Mouse (Mus musculus) macrophage (primary cell): ENCODE results near the gene Cnn1. TPM values are rescaled to one million over a fixed set of nuclear protein-coding genes. Genes with fewer than 3 reads are reported as not detected.

ENCODE experiments used
- H3K27ac ChIP-seq: fragments of 350-480 bp; formaldehyde crosslinking; 2 replicates; pipeline ENCODE4 v1.9.0; 2021
- H3K36me3 ChIP-seq: fragments of 350-480 bp; formaldehyde crosslinking; 2 replicates; pipeline ENCODE4 v1.9.0; 2021; ENCODE audit errors: inconsistent target
- H3K4me3 ChIP-seq: fragments of 350-480 bp; formaldehyde crosslinking; 2 replicates; pipeline ENCODE4 v1.9.0; 2021; ENCODE audit errors: inconsistent target
- H3K79me2 ChIP-seq: fragments of 350-480 bp; formaldehyde crosslinking; 2 replicates; pipeline ENCODE4 v1.9.0; 2021; ENCODE audit errors: inconsistent target
- WGBS: methylation state at CpG from one replicate; pipeline ENCODE4 v1.1.7; 2026; ENCODE audit warnings: inconsistent platforms; ENCODE audit not compliant: missing documents; 5-methylcytosine and 5-hydroxymethylcytosine counted together
- polyA plus RNA-seq: library from polyadenylated mRNA; stranded (reverse); fragments of 250-400 nt; gene quantifications from 3 replicates; pipeline ENCODE4 v1.2.4, GENCODE M21; 2018; ENCODE audit warnings: inconsistent platforms

Cnn1 gene
- polyA plus RNA-seq, 1 experiment from 2014 or later, result not detected

DNA sequence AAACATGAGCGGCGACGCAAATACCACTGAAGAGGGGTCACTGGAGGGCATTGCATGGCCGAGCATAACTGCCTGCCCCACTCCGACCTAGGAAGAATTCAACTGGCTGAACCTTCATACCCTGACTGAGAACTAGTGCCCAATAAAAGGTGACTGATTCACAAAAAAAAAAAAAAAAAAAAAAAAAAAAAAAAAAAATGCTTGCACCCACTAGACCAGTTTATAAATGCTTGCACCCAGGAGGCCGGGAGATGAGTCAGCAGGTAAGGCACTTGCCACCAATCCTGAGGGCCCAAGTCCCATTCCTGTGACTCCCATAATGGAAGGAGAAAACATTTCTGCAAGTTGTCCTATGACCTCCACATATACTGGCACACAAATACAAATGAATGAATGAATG lies 6.3 kb upstream of the Cnn1 start:
- 83% methylated on average over 6 of the region's 6 CpGs for WGBS
- no peak overlapping the region for H3K4me3 ChIP-seq
- H3K27ac ChIP-seq, result no peak overlapping the region
- no peaks in the 10 kb centered on the region for H3K79me2 ChIP-seq
- no peaks in the 10 kb centered on the region for H3K36me3 ChIP-seq

- 2% methylated on average over 24 of the region's 24 CpGs for WGBS
Measured at GRCm38 (mm10) chr9:22095854-22096307, 3.1 kb upstream of the Cnn1 start.

GRCm38 (mm10) chr9:22099922-22100321 lies 906 bp downstream of the Cnn1 start:
- Histone ChIP-seq H3K79me2 (no peaks in the 10 kb centered on the region), H3K4me3 (no peak overlapping the region), H3K36me3 (no peaks in the 10 kb centered on the region), H3K27ac (no peak overlapping the region)
- 14% methylated on average over 16 of the region's 18 CpGs for WGBS

More at GRCm38 (mm10) chr9:22095854-22096307, 3.1 kb upstream of the Cnn1 start:
- Histone ChIP-seq H3K4me3 (no peak overlapping the region), H3K36me3 (no peaks in the 10 kb centered on the region), H3K79me2 (no peaks in the 10 kb centered on the region), H3K27ac (no peak overlapping the region)

DNA sequence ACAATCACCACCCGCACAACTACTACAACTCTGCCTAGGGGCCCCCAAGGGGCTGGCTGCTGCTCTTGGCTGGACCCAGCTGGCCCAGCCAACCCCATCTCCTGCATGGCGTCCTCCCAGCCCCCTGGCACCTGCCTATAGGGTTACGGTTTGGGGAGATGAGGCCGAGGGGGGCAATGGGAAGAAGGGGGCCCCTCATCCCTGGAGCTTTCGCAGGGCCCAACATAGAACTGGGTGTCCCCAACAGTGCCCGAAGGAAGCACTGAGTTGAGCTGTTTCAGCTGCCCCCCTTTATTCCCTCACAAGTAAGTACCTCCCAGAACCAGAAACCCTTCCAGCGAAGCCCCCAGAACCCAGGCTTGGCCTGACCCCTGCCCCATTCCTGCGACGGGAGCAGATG lies 9.2 kb downstream of the Cnn1 start:
- no peaks in the 10 kb centered on the region for H3K79me2 ChIP-seq
- no peak overlapping the region for H3K4me3 ChIP-seq
- no peak overlapping the region for H3K27ac ChIP-seq
- peaks cover 20% of the 10 kb centered on the region for H3K36me3 ChIP-seq
- 97% methylated on average over 8 of the region's 9 CpGs for WGBS

GRCm38 (mm10) chr9:22115635-22116034 lies 16.6 kb downstream of the Cnn1 start:
- H3K4me3 ChIP-seq, result peak overlapping the region; percentile 80; the same call in 1 of the 2 replicates
- 95% methylated on average over 4 of the region's 4 CpGs for WGBS

DNA sequence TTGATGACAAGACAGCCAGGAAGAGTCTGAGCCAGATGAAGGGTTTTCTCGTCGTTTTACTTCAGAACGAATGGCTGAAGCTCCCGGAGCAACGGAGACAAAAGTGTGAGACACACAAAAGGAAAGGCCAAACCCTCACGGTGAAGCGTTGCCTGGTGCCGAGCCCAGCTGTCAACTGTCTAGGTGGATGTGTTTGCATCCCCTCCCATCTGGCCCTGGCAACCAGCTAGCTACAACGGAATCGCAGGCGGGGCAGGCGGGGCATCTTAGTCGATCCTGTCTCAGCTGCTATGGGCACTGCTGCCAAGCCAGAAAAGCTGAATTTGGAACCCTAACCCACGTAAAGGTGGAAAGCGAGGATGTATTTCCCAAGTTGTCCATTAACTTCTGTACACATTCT lies 17.1 kb downstream of the Cnn1 start:
- H3K79me2 ChIP-seq, result peaks cover 31% of the 10 kb centered on the region
- peak overlapping the region; percentile 80 for H3K4me3 ChIP-seq
- peaks cover 28% of the 10 kb centered on the region for H3K36me3 ChIP-seq
- 29% methylated on average over 15 of the region's 15 CpGs for WGBS
- H3K27ac ChIP-seq, result no peak overlapping the region

More at GRCm38 (mm10) chr9:22115635-22116034, 16.6 kb downstream of the Cnn1 start:
- Histone ChIP-seq H3K79me2 (peaks cover 31% of the 10 kb centered on the region), H3K27ac (no peak overlapping the region), H3K36me3 (peaks cover 28% of the 10 kb centered on the region)

GRCm38 (mm10) chr9:22116740-22117426 lies 17.9 kb downstream of the Cnn1 start, which contains the start of gene Elof1:
Gene Elof1 (minus strand): TSS chr9:22117172.
- WGBS, result under 1% methylated on average over 50 of the region's 52 CpGs
- Histone ChIP-seq H3K79me2 (peaks cover 31% of the 10 kb centered on the region), H3K36me3 (peaks cover 21% of the 10 kb centered on the region), H3K4me3 (peak within 1 kb of the TSS; percentile 80), H3K27ac (peak within 1 kb of the TSS; percentile 37)

GRCm38 (mm10) chr9:22117754-22118456 lies 18.9 kb downstream of the Cnn1 start:
- Histone ChIP-seq H3K4me3 (peak overlapping the region; percentile 80; the same call in 1 of the 2 replicates), H3K79me2 (peaks cover 31% of the 10 kb centered on the region), H3K36me3 (peaks cover 10% of the 10 kb centered on the region), H3K27ac (peak overlapping the region; percentile 37)
- WGBS, result 60% methylated on average over 7 of the region's 10 CpGs

DNA sequence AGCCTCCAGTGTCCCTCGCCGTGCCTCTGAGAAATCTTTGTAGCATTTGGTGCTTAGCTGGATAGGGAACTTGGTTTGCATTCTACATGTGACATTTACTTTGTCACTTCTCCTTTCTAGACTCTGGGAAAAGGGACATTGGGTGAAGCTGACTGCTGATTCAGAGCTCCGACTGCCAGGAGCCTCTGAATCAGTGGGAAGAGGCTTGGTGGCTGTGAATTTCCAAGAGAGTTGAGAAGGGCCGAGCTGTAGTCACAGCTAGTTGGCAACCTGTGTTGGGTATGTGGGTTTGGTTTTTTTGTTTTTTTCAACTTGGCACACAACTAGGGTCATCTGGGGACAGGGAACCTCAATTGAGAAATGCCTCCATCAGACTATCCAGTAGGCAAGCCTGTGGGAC lies 20.5 kb downstream of the Cnn1 start:
- Histone ChIP-seq H3K36me3 (no peaks in the 10 kb centered on the region), H3K27ac (peak overlapping the region; percentile 90), H3K79me2 (peaks cover 22% of the 10 kb centered on the region), H3K4me3 (no peak overlapping the region)
- WGBS, result 5% methylated on average over 4 of the region's 4 CpGs

GRCm38 (mm10) chr9:22121545-22121944 lies 22.5 kb downstream of the Cnn1 start:
- no peak overlapping the region for H3K27ac ChIP-seq

GRCm38 (mm10) chr9:22122005-22122404 lies 23.0 kb downstream of the Cnn1 start:
- WGBS, result 73% methylated on average over 3 of the region's 3 CpGs
- Histone ChIP-seq H3K4me3 (no peak overlapping the region), H3K27ac (no peak overlapping the region)

More at GRCm38 (mm10) chr9:22121545-22121944, 22.5 kb downstream of the Cnn1 start:
- H3K36me3 ChIP-seq, result no peaks in the 10 kb centered on the region
- H3K4me3 ChIP-seq, result no peak overlapping the region
- peaks cover 2% of the 10 kb centered on the region for H3K79me2 ChIP-seq

GRCm38 (mm10) chr9:22123069-22123609 lies 24.1 kb downstream of the Cnn1 start:
- H3K27ac ChIP-seq, result no peak overlapping the region
- no peaks in the 10 kb centered on the region for H3K79me2 ChIP-seq
- 86% methylated on average over 5 of the region's 7 CpGs for WGBS
- H3K4me3 ChIP-seq, result no peak overlapping the region
- no peaks in the 10 kb centered on the region for H3K36me3 ChIP-seq

More at GRCm38 (mm10) chr9:22122005-22122404, 23.0 kb downstream of the Cnn1 start:
- no peaks in the 10 kb centered on the region for H3K36me3 ChIP-seq
- H3K79me2 ChIP-seq, result no peaks in the 10 kb centered on the region

DNA sequence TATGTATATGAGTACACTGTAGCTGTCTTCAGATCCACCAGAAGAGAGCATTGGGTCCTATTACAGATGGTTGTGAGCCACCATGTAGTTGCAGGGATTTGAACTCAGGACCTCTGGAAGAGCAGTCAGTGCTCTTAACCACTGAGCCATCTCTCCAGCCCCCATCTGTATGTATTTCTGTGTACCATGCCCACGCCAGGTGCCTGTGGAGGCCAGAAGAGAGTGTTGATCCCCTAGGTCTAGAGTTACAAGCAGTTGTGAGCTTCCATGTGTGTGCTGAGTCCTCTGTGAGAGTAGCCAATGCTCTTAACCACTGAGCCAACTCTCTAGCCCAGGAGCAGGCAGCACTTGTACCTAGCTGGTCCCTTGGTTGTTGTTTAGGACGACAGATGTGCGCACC lies 25.2 kb downstream of the Cnn1 start:
- no peaks in the 10 kb centered on the region for H3K79me2 ChIP-seq
- WGBS, result 98% methylated on average over 3 of the region's 3 CpGs
- H3K27ac ChIP-seq, result no peak overlapping the region
- no peak overlapping the region for H3K4me3 ChIP-seq
- H3K36me3 ChIP-seq, result no peaks in the 10 kb centered on the region

- H3K4me3 ChIP-seq, result no peak overlapping the region
- H3K36me3 ChIP-seq, result no peaks in the 10 kb centered on the region
- H3K79me2 ChIP-seq, result no peaks in the 10 kb centered on the region
- H3K27ac ChIP-seq, result peak overlapping the region; percentile 29
- whole genome bisulfite sequencing, result 62% methylated on average over 15 of the region's 15 CpGs
Measured at GRCm38 (mm10) chr9:22125246-22126027, 26.4 kb downstream of the Cnn1 start.
